Comparison of ENCODE assay signal across 16 mouse cellular contexts in the genomic region with DNA sequence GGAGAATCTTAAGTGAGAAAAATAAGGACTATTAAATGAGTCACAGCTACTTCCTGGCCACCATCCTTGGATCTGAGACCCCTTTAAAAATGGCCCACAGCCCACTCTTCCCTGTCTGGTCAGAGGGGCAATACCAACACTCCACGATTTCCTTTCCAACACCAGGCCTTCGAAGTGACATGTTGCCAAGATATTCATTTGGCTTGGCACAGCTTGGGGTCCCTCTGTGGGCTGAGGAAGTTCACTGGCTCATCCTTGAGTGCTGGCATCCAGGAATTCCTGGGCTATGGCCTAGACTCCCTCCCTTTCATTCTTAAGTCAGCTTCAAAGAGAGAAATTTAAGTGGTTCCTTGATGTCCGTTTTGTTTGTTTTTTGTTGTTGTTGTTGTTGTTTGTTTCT.
DNase-seq lines count a peak whose midpoint lies in the region; TF ChIP-seq lines count a peak whose summit lies in the region.
"Had no signal": no experiment of that assay in that cellular context is flagged by ENCODE, and none has a peak within 500 bp of the region (broad histone marks: within the 10 kb centered on the region; RNA-seq: fewer than 3 reads in every experiment).

No protein-coding gene starts in this region.

- H3K4me1 ChIP-seq in cortical plate, adult 2 months (ENCODE audit: control insufficient read depth, insufficient read depth, low read length): peaks cover 15% of the 10 kb centered on the region
- H3K4me1 ChIP-seq: forebrain, embryonic 13.5 days had no signal

- intact Hi-C loops in left cerebral cortex, postnatal 4 days (cut with DNase I): no loop called here
- intact Hi-C loops in left cerebral cortex, postnatal 36 days (cut with DNase I): loop anchor here (2.0 to 10.0 kb wide), 6 partner anchors 58 to 356 kb away; a partner anchor contains a TSS

- no peak for TF ChIP-seq POLR2A in cortical plate, adult 2 months (IDR thresholded peaks at IDR 0.05; ENCODE audit: extremely low read depth, insufficient read depth, low read length)

- TF ChIP-seq CTCF in cortical plate, adult 2 months (IDR thresholded peaks at IDR 0.05; ENCODE audit: extremely low read depth, insufficient read depth, low read length): no peak

- H3K4me3 ChIP-seq in cortical plate, adult 2 months (ENCODE audit: insufficient read depth, low read length): no peak overlapping the region
- H3K4me3 ChIP-seq: embryonic facial prominence, embryonic 13.5 days; forebrain, embryonic 13.5 days; heart, embryonic 13.5 days; hindbrain, embryonic 12.5 days had no signal

- peak; percentile 45 to 59 for DNase-seq in cerebellum, postnatal 14 days
- DNase-seq in cerebellum, adult 18-20 months: no peak
- DNase-seq in left cerebral cortex, postnatal 4 days: peak; percentile 12
- no peak for DNase-seq in left cerebral cortex, postnatal 36 days (ENCODE audit: low spot score in 2 of 2)
- no peak for DNase-seq in B cell, adult 2 months
- DNase-seq: adrenal gland, adult 2 months; adrenal gland, postnatal 25 days; cerebellum, adult 9-10 months; forebrain, postnatal 0 days; gastrocnemius, postnatal 25 days; heart, postnatal 36 days had no signal

- H3K27ac ChIP-seq in cortical plate, adult 2 months (ENCODE audit: insufficient read depth, low read length): peak overlapping the region; percentile 75; the same call in 1 of the 2 replicates
- H3K27ac ChIP-seq: embryonic facial prominence, embryonic 13.5 days; forebrain, embryonic 13.5 days; heart, embryonic 13.5 days; hindbrain, embryonic 12.5 days had no signal

Comparison
In these comparisons a context has a peak if more than half of its experiments do, and no peak if none do; other contexts are left out.
1. DNase-seq: peak in cerebellum, postnatal 14 days (2 of 2) and left cerebral cortex, postnatal 4 days (single experiment); none in cerebellum, adult 18-20 months (0 of 2), left cerebral cortex, postnatal 36 days (0 of 2) and B cell, adult 2 months (0 of 2).